Mouse (Mus musculus) Muller cell, postnatal 12 days (primary cell): ENCODE data around the gene Gm28053.
A peak's percentile ranks its signal among the peaks of the same experiment; 100 is the strongest.
"Not testable (repeated sequence)": the region's sequence is repeated elsewhere in the genome, so short reads cannot be mapped to it uniquely, and the experiment has no call there.

Experiments used
- DNase-seq: peaks from one replicate; pipeline ENCODE4 v3.0.0-alpha.2; 2015; ENCODE audit errors: inconsistent ontology term

Gene Gm28053

DNA sequence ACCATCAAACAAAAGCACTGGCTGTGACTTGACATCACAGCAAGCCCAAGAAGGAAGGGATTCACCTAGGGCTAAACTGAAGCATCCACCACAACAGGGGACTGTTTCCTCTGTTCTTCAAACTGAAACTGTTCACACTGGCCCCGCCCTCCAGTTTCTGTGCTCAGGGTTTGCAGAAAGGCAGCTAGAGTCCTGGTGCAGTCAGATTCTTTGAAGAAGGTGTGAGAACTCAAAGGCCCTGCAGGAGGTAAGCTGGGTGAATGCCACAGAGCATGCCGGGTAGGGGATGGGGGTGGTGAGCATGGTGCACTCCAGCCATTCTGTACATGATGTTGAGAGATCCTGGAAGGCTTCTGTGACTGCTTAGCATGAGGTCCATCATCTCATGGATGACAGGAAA, at the start of gene Gm28053, which contains the start of gene Gimap7:
TSS of gene Gm28053 (plus strand) at position 153 of the 400 bp plus-strand sequence.
TSS of gene Gimap7 (plus strand) at position 167 of the 400 bp plus-strand sequence.
- DNase-seq: no peak

DNA sequence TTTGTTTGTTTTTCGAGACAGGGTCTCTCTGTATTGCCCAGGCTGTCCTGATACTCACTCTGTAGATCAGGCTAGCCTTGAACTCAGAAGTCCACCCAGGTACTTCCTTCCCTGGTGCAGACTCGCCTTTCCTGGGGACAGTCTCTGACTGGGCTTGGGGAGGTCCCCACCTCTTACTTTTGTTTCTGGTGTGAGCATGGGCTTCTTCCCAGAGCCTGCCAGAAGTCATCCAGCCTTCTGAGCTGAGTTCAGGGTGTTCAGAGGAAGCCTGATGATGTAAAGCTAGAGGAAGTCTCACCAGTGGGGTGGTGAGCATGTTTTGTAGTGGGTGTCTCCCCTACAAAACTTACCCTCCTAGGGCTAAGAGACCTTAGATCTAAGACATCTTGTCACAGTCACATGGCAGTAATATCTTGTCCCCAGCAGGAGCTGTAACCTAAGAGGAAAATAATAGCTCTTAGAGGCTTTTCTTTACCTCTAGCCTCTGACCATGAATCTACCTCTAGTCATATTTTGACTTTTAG, 48.9 kb upstream of the Gm28053 start:
- no peak for DNase-seq

DNA sequence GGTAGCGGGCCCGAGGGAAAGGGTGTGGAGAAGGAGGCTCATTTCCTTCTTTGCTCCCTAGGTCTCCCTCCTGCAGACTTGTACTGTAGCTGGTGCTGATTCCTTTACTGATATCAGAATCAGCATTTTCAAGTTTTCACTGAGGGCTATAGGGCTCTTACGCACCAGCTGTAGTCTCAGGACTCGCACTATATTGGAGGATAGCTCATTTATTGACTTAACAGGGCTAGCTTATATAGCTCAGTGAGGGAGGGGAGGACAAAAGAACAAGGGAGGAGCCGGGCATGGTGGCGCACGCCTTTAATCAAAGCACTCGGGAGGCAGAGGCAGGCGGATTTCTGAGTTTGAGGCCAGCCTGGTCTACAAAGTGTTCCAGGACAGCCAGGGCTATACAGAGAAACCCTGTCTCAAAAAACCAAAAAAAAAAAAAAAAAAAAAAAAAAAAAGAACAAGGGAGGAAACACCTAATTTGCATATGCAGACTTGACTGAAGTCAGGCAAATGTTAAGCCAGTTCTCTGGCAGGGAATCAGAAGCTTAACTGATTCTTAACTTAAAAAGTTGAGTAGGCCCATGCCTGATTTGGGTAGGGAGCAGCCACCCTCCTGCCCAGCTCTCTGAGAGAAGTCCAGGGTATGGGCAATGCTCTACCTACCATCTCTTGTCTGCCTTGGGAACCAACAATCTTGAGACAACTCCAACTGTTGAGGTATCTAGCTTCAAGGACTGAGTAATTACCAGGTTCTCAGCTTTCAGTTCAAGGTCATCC, 43.9 kb upstream of the Gm28053 start:
- no peak for DNase-seq

DNA sequence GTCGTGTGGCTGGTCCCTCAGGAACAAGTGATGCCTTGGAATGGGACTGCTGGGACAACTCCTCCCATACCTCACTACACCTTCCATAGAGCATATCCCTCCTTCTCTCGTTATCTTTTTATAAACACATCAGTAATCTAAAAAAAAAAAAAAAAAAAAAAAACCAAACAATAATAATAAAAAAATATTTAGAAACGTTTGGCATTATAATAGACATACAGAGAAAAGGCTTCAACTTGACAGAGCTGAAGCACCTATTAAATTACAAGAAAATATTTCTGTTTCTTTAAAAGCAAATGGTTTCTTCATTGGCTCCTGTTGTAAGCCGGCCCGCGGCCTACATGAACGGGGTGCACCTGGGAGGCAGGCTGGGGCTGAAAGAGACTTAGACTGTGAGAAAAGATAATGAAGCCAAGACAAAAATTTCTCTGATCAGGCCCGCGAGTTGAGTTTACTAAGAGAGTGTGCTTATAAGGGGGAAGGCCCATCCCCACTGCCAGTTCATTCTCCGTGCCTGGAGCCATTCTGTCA, 42.9 kb upstream of the Gm28053 start:
- DNase-seq: no peak

DNA sequence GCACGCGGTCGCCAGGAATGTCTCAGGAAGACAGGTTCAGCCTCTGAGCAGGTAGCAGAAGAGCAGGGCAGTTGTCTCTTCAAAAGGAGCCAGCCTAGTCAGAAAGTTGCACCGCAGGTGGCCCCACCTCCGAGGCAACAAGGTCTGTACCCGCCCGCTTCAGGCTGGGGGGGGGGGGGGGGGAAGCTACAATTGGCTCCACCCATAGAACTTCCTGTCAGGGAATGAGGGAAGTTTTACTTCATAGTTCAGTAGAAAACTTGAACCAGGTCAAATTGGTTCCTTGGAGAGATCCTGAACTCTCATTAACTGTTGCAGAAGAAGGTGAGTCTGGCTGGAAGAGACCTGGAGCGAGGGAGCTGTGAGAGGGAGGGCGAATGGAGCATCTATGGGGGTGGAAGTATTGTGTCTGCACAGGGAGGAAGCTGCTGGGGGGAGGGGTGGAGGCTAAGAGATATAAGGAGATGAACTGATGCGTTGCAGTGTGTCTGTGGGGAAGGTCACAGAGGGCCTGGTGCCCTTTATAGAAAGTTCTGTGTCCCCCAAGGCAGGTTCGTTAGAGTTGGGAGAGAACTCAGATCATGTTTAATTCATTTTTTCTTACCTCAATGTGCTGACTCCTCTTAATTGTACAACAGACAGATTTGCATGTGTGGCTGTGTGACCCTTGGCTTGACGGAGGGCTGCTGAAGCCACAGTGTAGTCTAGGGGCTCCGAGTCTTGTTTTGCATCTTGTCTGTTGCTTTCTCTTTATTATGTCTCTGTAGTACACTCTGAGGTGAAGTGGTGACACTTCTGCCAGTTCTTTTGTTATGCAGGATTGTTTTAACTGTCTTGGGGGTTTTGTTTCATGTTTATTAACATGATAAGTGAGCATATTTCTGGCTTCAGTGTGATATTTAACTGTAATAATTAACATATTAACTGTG, 42.2 kb upstream of the Gm28053 start, which contains the start of gene Gimap9:
TSS of gene Gimap9 (plus strand) at position 199 of the 929 bp plus-strand sequence.
- peak; percentile 3 for DNase-seq

DNA sequence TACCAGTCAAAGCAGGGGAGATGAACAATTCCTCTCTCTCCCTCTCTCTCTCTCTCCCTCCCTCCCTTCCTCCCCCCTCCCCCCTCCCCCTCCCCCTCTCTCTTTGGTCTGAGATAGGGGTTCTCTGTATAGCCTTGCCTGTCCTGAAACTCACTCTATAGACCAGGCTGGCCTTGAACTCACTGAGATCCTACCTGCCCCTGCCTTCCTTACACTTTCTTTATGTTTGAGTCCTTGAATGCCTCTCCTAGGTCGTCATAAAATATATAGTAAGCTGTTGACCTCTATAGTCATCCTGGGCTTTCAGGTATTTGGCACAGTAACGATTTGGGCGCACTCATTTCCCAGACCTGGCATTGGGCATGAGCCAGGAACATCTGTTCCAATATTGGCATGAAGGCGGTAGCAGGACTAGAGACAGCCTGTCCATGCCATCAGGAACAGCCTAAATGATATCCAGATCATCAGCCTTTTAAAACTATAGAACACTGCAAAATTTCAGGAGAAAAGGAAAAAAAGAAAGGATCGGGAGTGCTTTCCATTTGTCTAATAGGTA, 41.5 kb upstream of the Gm28053 start:
- no peak for DNase-seq

DNA sequence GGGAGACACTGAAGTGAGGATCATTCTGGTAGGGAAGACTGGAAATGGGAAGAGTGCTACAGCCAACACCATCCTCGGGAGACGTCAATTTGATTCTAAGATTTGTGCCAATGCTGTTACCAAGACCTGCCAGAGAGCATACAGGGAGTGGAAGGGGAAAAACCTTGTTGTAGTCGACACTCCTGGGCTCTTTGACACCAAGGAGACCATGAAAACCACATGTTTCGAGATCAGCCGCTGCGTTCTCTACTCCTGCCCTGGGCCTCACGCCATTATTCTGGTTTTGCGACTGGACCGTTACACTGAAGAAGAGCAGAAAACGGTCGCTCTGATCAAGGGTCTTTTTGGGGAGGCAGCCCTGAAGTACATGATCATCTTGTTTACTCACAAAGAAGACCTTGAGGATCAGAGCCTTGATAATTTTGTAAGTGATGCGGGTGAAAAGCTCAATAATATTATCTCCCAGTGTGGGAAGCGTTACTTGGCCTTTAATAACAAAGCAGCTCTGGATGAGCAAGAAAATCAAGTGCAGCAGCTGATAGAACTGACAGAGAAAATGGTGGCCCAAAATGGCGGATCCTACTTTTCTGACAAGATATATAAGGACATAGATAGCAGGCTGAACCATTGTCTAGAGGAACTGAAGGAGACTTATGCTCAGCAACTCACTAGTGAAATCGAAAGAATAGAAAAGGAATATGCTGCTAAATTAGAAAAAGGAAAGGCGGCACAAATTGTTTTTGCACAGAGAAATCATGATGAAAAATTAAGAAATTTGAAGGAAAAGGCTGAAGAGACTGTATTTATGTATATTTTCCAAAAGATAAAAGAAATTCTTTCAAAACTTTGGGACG, 40.7 kb upstream of the Gm28053 start:
- DNase-seq: no peak

DNA sequence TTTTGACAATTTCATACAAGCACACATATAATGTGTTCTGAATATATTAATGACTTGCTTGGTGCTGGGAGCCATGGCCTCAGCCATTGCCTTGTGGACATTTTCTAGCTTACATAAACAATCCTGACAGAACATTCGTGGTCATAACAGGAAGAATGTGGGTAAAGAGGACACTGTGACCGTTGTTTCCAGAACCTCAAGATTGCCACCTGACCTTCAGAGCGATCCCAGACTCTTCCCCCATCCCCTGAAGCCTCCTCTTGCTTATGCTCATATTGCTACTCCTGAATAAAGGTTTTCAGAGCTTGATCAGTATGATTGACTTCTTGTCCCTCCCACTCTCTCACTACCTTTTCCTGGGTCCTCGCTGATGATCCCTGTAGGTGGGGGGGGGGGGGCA, 40.0 kb upstream of the Gm28053 start:
- no peak for DNase-seq

DNA sequence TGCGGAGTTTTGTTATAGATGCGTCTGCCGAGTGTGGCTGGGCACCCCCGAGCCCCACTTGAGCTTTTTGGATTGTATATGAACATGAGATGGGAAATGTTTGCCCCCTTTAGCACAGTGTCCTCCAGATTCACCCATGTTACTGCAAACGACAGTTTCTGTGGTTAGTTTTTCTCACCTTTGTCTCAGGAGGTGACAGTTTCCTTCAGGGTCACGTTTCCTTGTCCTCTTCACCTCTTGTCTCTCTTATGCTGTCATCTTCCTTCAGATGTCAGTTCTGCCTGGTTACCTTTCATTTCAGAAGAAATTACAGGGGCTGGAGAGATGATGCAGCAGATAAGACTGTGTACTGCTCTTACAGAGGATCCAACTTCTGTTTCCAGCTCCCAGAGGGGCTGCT, 38.7 kb upstream of the Gm28053 start:
- no peak for DNase-seq

DNA sequence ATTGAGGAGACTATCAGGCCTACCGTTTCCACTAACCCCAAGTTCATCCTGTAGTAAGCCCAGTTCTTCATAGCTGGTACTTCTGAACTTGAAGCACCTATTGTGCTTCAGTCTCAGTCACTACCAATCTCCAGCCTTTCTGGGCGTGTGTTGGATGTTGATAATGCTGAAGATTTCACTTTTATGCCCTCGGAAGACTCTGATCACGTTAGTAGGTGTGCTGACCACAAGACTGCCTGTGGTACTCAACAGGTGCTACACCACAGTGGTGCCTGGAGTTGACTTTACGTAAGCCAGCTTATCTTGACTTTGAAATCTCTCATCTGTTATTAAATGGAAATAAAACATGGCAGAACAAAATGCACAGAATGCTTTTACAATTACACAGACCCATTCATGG, 38.0 kb upstream of the Gm28053 start:
- no peak for DNase-seq

DNA sequence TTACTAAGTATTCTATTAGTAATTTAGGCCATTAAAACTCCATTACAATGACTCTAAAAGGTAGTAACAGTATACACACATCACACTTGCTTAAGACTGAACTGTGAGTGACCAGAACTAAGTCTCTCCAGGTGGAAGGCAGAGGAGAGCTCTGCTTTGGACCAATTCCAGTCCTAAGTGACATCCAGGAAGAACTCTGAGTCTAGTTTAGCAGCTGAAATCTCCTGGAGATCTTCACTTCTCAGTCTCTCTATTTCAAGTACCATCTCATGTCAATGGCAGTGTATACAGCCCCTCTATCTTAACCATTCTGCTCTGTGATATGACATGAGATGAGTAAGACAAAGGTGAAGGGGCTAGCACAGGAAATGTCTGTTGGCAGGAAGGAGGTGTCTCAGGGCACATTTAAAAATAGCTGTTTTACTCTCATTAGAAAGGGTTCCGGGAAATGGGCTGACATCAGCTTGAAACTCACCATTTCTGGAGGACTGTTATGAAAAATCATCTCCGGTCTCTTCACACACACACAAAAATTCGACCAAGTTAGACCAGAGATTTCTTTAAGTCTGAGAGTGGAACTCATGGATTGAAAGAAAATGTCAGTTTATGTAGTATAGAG, 36.8 kb upstream of the Gm28053 start:
- DNase-seq: no peak

DNA sequence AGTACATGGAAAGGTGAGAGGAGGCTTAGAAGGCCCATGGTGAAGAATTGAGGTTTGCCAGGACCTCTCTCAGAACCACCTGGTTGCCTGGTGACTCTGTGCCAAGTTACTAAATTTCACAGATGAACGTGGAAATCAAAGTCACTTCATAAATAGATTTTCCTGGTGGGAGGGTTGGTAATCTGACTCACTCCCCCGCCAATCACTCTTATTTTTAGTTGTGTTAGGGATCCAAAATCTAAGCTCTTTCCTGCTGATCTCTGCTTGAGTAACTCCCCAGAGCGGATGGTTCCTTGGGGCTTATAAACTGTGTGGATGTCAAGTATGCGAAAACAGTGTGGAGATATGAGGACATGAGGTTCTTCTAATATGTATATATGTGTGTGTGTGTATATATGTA, 36.1 kb upstream of the Gm28053 start:
- no peak for DNase-seq

DNA sequence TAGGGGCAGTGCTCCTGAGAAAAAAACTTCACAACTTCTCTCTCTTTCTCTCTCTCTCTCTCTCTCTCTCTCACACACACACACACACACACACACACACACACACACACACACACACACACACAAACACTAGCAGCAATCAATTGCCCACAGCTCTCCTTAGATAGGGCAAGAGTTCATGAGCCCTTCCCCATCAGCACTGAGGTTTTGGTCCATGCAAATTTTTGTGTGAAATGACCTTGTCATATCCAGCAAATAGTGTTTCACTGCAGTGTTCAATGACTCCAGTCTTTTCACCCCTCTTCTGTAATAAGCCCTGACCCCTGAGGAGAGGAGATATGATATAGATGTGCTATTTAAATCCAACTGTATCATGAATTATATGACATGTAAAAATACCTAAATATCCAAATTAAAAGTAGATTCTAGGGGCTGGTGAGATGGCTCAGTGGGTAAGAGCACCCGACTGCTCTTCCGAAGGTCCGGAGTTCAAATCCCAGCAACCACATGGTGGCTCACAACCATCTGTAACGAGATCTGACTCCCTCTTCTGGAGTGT, 35.1 kb upstream of the Gm28053 start:
- not testable (repeated sequence) for DNase-seq

DNA sequence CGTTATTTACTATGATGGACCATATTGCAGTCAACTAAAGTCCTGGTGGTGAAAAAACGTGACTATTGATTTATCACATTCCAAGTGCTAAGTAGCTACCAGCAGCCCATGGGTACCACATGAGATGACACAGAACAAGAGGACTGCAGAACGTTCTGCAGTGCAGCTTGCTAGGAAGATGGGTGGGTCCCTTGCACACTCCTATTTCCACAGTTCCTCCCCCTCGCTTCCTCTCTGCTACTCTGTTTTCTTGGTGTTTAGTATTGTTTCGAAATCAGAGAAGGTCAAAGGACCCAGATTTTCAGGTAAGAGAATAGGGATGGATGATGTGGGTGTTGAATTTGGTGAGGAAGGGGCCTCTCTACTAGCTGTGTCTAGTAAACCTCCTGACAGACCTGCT, 34.1 kb upstream of the Gm28053 start, which contains the start of gene Gimap4:
TSS of gene Gimap4 (plus strand) at position 231 of the 400 bp plus-strand sequence.
- no peak for DNase-seq

DNA sequence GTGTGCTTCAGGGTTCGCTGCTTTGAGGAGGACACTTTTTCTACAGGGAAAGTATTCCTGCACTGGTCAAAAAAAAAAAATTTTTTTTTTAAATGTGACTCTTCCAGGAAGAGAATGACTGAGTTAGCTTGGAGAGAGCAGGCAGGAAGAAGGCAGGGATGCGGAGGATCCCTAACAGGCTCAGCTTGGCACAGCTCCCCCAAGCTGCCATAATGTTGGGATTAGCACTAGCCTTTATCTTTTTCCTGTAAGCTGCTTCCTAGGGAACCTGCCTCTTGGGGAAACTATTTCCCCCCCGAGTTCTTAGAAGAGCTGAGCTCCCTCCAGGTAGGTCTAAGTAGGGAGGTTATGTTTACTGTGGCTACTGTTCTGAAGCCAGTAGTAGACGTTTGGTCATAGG, 33.6 kb upstream of the Gm28053 start:
- DNase-seq: no peak

DNA sequence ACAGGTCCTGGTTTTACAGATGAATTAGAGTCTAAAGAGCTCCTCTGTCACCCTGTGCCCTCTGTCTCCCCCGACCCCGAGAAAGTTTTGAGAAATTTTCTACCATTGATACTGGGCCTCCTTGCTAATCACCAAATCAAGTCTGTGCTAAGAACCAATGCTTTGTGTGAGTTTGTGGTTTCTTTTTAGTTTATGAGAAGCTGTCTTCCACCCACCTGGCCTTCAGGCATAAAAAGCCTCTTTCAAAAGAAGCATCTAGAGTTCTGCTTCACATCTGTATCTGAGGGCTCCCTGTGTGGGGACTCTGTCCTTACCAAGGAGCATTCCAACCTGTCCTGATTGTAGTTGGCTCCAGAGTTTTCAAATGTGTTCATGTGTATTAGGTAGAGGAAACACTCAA, 33.2 kb upstream of the Gm28053 start:
- DNase-seq: no peak

DNA sequence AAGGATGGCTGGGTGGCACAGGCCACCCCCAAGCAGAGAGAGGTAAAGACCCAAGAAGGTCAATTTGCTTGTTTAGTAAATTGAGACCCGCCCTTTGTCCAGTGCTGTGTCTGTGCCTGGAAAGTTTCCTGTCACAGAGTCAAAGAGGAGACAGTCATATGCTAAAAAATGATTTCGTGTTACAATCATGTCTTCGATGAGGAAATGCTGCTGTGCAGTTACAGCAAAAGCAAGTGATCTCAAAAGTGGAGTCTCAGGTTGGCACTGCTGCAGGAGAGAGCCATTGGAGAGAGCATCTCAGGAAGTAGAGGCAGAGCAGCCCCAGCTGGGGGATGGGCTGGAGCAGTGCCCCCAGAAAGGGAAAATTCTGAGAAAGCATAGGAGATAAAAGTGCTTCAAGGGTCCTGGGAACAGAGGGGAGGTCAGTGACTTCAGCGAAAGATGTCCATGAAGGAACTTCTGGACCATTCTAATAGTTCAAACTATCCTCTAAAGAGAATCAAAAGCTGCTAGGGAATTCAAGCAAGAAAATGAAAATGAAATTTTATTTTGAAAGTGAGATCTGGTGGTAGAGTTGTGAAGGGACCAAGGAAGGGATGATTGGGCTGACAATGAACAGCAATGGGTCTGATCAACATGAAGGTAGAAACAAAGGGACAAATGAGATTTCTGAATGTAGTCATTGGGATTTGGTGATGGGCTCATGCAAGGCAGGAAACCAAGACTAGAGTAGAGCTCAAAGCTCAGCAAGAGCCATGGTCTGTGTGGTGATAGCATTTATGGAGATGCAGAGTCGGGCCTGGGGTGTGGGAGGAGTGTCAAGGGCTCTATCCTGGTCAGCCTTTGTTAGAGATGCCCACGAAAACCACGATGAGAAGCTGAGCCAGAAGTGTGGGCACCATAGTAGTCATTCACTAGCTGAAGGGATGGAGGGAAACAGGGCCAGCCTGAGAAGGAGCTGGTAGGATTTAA, 32.4 kb upstream of the Gm28053 start:
- peak; percentile 64 for DNase-seq

DNA sequence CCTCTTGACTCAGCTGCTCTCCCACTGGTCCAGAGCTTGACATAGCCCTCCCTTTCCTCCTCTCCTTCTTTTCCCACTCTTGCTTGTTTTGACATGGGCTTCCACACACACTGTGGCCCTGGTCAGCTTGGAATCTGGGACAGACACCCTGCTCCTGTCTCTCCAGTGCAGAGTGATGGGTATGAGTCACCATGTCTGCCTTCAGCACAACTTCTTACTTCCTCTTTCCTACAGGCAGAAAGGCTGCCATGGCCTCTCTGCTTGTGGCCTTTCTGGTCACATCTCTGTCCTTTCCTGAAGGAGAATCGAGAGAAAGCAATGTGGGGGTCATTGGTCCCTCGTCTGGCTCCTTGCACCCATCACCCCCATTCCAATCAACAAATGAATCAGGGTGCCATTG, 31.3 kb upstream of the Gm28053 start:
- peak; percentile 26 for DNase-seq

DNA sequence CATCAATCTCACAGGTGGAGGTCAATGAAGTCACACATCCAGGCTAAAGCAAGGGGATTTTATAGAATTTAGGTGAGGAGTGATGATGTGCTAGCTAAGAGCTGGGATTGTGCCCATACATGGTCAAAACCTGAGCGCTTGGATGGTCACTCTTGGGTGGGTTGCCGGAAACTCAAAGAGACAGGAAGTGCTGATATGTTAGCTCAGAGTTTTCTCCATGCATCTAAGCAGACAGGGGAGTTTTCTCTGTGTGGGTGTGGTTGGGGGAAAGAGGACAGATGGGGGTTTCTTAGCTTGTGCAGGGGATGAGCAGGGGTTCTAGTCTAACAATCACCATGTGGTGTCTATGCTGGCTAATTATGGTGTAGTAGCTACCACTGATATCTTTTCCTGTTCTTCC, 29.1 kb upstream of the Gm28053 start:
- no peak for DNase-seq
